Mouse (Mus musculus) lung, postnatal 0 days (tissue): ENCODE measurements around the gene Il4ra.

Experiments
- CTCF ChIP-seq: IDR thresholded peaks from 2 replicates; pipeline ENCODE4 v1.5.1; 2016; ENCODE audit warnings: antibody characterized with exemption, mild to moderate bottlenecking
- EP300 ChIP-seq: IDR thresholded peaks from 2 replicates; pipeline ENCODE4 v1.6.1; 2016; ENCODE audit warnings: antibody characterized with exemption, mild to moderate bottlenecking, control low read depth

GRCm38 (mm10) chr7:125615453-125615852 is 63.5 kb downstream of the Il4ra start:
- no peak for TF ChIP-seq EP300
- no peak for TF ChIP-seq CTCF
